Mouse (Mus musculus) retina, postnatal 1 day (tissue): ENCODE results near the gene Art1.

Experiments
- DNase-seq: peaks from one replicate; pipeline ENCODE4 v3.0.0-alpha.2; 2012

Gene Art1

DNA sequence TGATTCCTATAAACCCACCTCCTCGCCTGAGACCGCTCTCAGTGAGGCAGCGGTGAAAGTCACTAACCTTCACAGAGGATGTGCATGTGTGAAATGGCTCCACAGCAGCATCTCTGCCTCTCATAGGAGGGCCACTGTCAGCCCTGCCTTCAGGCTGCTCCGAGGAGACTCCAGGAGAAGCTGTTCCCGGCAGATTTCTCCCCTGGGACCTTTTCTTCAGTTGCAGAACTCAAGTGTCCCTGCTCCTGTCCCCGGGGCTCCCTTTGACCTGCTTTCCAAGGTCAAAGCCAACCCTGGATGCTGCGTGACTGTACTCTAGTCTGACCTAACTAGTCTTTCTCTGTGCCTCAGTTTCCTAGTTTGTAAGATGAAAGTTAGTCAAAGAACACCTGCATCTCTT, 7.6 kb downstream of the Art1 start, which contains the start of gene Art5:
TSS of gene Art5 (minus strand) at position 319 of the 400 bp plus-strand sequence.
- no peak for DNase-seq

DNA sequence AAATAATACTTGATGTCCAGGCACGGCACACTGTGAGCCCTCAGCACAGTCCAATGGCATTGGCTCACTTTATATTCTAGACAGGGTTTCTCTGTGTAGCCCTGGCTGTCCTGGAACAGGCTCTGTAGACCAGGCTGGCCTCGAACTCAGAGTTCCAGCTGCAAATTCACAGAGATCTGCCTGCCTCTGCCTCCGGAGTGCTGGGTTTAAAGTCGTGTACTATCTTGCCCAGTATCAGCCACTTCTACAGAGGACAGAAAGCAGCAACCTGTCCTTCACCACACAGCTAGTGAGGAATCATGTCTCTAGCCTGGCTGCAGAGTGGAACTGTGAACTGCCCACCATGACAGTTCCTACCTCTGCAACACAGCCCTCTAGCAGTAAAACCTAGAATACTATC, 8.2 kb downstream of the Art1 start:
- no peak for DNase-seq

GRCm38 (mm10) chr7:102113151-102113729, 11.7 kb downstream of the Art1 start:
- no peak for DNase-seq

- DNase-seq, result no peak
These were observed 15.2 kb downstream of the Art1 start, which contains the start of gene Chrna10 for GRCm38 (mm10) chr7:102116579-102117331. Chrna10 (minus strand) TSS chr7:102116828.

GRCm38 (mm10) chr7:102117382-102117781, 15.8 kb downstream of the Art1 start:
- no peak for DNase-seq

DNA sequence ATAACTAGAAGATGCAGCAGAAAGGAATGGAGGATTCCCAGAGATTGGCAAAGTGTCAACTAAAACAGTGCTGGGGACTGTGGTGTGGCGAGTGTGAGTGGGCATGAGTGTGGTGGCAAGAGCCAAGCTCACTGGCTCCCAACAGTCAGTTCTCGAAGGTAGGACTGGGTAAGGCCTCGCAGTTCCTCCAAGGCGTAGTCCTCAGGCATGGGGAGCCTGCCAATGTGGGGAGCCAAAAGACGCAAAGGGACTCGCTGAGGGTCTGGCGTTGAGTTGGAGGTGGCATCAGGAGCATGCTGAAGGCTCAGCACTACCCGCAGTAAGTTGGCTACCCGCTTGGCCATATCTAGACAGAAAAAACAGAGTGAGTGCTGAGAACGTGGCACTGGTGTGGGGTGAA, 18.8 kb downstream of the Art1 start:
- DNase-seq, result no peak

DNA sequence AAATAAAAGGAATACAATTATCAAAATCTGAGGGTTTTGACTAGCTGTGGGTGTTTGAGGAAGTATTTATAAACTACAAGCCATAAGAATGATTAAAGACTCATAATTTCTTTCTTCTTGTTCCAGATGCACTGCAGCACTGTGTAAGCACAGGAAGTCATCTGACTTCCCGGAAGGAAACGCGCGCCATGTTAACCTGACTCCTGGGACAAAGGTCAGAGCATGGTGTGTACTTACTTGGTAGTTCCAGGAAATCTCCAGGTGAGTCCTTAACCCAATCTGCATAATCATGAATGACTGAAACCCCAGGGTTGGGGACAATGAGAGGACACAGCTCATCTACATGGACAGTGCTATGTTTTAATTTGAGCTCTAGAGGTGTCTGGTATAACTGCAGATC, 30.9 kb downstream of the Art1 start:
- no peak for DNase-seq

- DNase-seq, result peak; percentile 44
These were observed 35.9 kb downstream of the Art1 start for GRCm38 (mm10) chr7:102137464-102137863.

GRCm38 (mm10) chr7:102137898-102138297, 36.4 kb downstream of the Art1 start:
- DNase-seq, result no peak

DNA sequence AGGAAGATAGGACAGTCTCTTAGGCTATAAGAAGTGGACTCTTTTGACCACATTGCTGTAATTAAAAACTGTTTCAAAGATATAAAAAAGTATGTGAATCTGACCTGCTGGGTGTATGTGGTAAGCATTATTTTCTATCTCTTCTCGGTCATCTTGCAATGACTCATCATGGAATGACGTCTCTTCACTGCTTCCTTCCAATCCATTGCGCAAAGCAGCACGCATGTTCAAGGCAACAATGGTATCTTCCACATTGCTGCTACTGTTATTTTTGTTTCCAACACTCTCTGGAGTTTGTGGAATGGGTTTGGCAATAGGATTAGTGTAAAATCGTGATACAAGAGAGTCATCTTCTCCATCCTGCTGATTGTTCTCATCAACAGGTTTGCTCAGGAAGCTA, 52.1 kb downstream of the Art1 start:
- no peak for DNase-seq
